Mouse (Mus musculus) intestine, embryonic 14.5 days (tissue): Measurements from ENCODE around the gene Rbfox1. TPM values are rescaled to one million over a fixed set of nuclear protein-coding genes. Genes with fewer than 3 reads are reported as not detected.

Source experiments
- ATAC-seq: fragments of 200-750 bp; cut with Nextera tagmentation; replicated peaks from 2 replicates; pipeline ENCODE4 v1.8.0; 2017; ENCODE audit warnings: low read depth, moderate number of reproducible peaks, moderate TSS enrichment, moderate library complexity; ENCODE audit not compliant: low FRiP score, low TSS enrichment
- DNase-seq: peaks from one replicate; pipeline ENCODE4 v3.0.0-alpha.2; 2018; ENCODE audit warnings: low spot score
- H3K27ac ChIP-seq: fragments of 300-500 bp; sonication (generic); 2 replicates; pipeline ENCODE4 v1.5.1; 2014; ENCODE audit warnings: low read depth, mild to moderate bottlenecking, control low read depth
- H3K27me3 ChIP-seq: fragments of 300-500 bp; sonication (generic); replicated peaks from 2 replicates; pipeline ENCODE4 v1.6.1; 2014; ENCODE audit warnings: low read length, control low read depth; ENCODE audit not compliant: control insufficient read depth, insufficient read depth
- H3K36me3 ChIP-seq: fragments of 300-500 bp; sonication (generic); 2 replicates; pipeline ENCODE4 v1.6.1; 2014; ENCODE audit warnings: low read length, control low read depth; ENCODE audit not compliant: control insufficient read depth, insufficient read depth
- H3K4me1 ChIP-seq: fragments of 300-500 bp; sonication (generic); replicated peaks from 2 replicates; pipeline ENCODE4 v1.6.1; 2014; ENCODE audit warnings: low read length, control low read depth, mixed read lengths; ENCODE audit not compliant: control insufficient read depth, insufficient read depth
- H3K4me2 ChIP-seq: fragments of 300-500 bp; sonication (generic); 2 replicates; pipeline ENCODE4 v1.6.1; 2014; ENCODE audit warnings: low read length
- H3K4me3 ChIP-seq: fragments of 300-500 bp; sonication (generic); 2 replicates; pipeline ENCODE4 v1.5.1; 2014; ENCODE audit warnings: low read depth, low read length, control low read depth, mixed read lengths
- H3K9ac ChIP-seq: fragments of 300-500 bp; sonication (generic); 2 replicates; pipeline ENCODE4 v1.6.1; 2014; ENCODE audit warnings: mild to moderate bottlenecking, low read length
- H3K9me3 ChIP-seq: fragments of 300-500 bp; sonication (generic); 2 replicates; pipeline ENCODE4 v1.6.1; 2016; ENCODE audit warnings: low read length, control low read depth; ENCODE audit not compliant: control insufficient read depth
- WGBS: fragments of 180-500 bp; shearing (Covaris S2); extraction: QIAGEN DNeasy Blood & Tissue Kit; methylation state at CpG from one replicate; pipeline ENCODE4 v1.1.7; 2014; 5-methylcytosine and 5-hydroxymethylcytosine counted together
- polyA plus RNA-seq: library from polyadenylated mRNA; unstranded; fragments of >200 nt; fragmentation: Nextera tagmentation; extraction: Ambion mirVana; gene quantifications from 2 replicates; pipeline ENCODE4 v1.2.1, GENCODE M21; 2014

The Rbfox1 gene
- polyA plus RNA-seq, 1 experiment from 2014 or later = 3.3 TPM

DNA sequence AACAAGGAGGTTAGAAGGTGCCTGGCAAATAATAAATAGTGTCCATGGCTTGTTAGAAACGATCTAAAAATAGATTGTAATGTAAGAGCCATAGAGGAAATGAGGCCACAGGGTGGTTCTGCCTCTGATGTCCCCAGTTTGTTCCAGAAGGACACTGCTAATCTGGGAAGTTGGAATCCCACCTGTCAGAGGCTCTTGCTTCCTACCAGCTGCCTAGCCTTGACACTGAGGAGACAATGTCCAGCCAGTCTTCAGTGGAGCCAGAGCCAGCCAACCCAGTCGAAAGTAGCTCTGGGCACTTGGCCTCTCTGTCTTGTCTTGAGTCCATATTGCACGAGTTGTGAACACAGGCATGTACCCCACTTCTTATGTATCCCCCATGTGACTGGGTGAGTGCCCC, 1172.6 kb downstream of the Rbfox1 start:
- no peak overlapping the region for H3K4me3 ChIP-seq
- H3K27me3 ChIP-seq = no peaks in the 10 kb centered on the region
- no peaks in the 10 kb centered on the region for H3K9me3 ChIP-seq
- ATAC-seq = no peak
- H3K4me2 ChIP-seq = no peak overlapping the region
- no peaks in the 10 kb centered on the region for H3K36me3 ChIP-seq
- no peak overlapping the region for H3K27ac ChIP-seq
- 62% methylated on average over 3 of the region's 3 CpGs for WGBS
- H3K4me1 ChIP-seq = no peaks in the 10 kb centered on the region
- no peak overlapping the region for H3K9ac ChIP-seq
- no peak for DNase-seq

DNA sequence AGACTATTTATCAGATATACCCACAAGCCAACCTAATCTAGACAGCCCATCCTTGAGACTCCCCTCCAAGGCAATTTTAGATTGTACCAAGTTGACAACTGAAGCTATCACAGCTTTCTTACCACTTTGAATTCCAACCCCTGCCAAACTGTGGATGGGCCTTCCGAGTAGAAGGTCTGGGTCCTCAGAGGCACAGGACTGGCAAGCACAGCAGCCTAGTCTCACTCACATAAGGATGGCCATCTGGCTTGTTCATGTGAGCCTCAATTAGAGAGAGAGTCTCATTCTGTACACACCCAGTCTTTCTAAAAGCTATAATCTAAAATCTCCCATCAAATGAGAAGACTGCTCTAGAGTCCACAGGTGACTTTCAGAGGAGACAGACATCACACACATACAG, 1173.4 kb downstream of the Rbfox1 start:
- 90% methylated on average over 1 of the region's 1 CpGs for WGBS
- H3K27ac ChIP-seq = no peak overlapping the region

DNA sequence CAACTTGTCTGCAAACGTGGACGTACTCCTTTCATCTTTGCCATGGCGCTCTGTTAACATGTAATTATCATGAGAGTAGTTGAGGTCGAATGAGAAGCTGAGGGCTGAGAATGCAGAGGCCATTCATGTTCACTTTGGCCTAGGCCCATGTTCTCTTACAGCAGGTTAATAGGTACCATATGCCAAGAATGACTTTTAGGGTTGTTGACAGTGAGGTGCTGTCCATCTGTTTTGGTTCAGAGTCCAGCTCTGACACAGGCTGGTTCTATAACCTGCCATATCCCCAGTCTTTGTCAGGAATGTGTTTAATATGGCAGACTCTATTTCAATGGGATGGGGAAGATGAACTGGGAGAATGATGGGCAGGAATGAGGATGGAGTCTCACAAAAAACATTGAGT, 1174.4 kb downstream of the Rbfox1 start:
- Histone ChIP-seq H3K36me3 (no peaks in the 10 kb centered on the region), H3K9me3 (no peaks in the 10 kb centered on the region), H3K27me3 (no peaks in the 10 kb centered on the region), H3K4me2 (no peak overlapping the region), H3K4me3 (no peak overlapping the region), H3K27ac (no peak overlapping the region), H3K4me1 (no peaks in the 10 kb centered on the region), H3K9ac (no peak overlapping the region)
- DNase-seq = no peak
- 77% methylated on average over 4 of the region's 4 CpGs for WGBS
- ATAC-seq = no peak

More for the DNA sequence above, 1173.4 kb downstream of the Rbfox1 start:
- Histone ChIP-seq H3K9me3 (no peaks in the 10 kb centered on the region), H3K4me3 (no peak overlapping the region), H3K4me1 (no peaks in the 10 kb centered on the region), H3K36me3 (no peaks in the 10 kb centered on the region), H3K27me3 (no peaks in the 10 kb centered on the region), H3K4me2 (no peak overlapping the region), H3K9ac (no peak overlapping the region)
- DNase-seq = no peak
- ATAC-seq = no peak

DNA sequence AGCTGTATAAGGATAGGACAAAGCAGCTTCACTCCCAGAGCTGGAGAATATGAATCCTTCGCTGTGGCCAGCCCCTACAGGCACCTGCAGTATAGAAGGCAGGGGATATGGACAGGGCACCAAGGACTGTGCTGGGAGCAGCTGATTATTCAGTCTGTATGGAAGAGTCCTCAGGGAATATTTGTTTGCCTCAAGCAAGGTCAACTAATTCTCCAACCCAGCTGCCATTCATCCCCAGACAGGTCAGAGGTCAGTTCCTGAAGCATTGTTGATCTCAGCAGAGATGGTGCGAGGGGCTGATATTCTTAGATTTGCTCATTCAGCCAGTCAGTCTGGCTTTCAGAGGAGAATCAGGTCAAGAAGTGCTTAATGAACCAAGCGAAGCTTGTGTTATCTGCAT, 1175.7 kb downstream of the Rbfox1 start:
- WGBS = 84% methylated on average over 3 of the region's 3 CpGs
- Histone ChIP-seq H3K4me2 (no peak overlapping the region), H3K36me3 (no peaks in the 10 kb centered on the region), H3K9me3 (no peaks in the 10 kb centered on the region), H3K9ac (no peak overlapping the region), H3K27me3 (no peaks in the 10 kb centered on the region), H3K4me3 (no peak overlapping the region), H3K4me1 (no peaks in the 10 kb centered on the region), H3K27ac (no peak overlapping the region)
- ATAC-seq = no peak
- no peak for DNase-seq

DNA sequence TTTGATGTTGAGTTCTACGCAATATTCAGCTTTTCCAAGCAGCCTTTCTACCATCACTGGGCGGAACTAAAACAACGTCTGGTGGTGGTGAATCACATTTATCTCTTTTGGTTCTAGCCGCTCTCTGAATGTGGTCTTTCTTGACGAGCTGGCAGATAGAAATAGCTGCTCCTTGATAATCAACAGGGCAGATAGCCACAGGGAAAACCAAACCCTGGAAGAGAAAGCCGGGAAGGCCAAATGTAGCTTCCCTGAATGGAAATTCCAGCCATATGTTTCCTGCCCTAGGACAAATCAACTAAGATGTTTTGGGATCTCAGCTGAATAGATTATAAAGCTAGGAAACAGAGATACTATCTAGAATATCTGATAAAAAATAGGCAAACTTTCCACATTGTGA, 1177.4 kb downstream of the Rbfox1 start:
- no peaks in the 10 kb centered on the region for H3K9me3 ChIP-seq
- no peaks in the 10 kb centered on the region for H3K4me1 ChIP-seq
- no peaks in the 10 kb centered on the region for H3K27me3 ChIP-seq
- ATAC-seq = no peak
- no peak overlapping the region for H3K4me2 ChIP-seq
- WGBS = 85% methylated on average over 6 of the region's 6 CpGs
- no peak for DNase-seq
- H3K36me3 ChIP-seq = no peaks in the 10 kb centered on the region
- H3K9ac ChIP-seq = no peak overlapping the region
- no peak overlapping the region for H3K4me3 ChIP-seq
- H3K27ac ChIP-seq = no peak overlapping the region

DNA sequence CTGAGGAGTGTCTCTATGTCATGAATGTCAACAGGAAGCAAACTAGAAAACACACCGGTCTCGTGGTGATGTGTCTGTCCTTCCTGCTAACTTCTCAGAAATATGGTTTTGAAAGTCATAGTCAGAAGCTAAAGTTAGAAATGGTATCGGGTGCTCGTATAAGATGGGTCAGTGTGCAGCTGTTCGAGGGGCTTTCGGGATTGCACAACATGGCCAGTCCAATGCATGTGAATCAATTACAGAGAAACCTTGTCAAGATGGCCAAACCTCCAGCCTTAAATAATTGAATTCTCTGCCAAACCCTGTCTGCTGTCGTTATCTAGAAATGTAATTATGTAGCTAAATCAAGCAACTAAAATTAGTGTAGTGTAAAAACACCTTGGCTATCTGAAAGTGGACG, 1182.0 kb downstream of the Rbfox1 start:
- Histone ChIP-seq H3K9me3 (no peaks in the 10 kb centered on the region), H3K27ac (no peak overlapping the region), H3K4me2 (no peak overlapping the region), H3K27me3 (no peaks in the 10 kb centered on the region), H3K4me3 (no peak overlapping the region), H3K9ac (no peak overlapping the region), H3K4me1 (no peaks in the 10 kb centered on the region), H3K36me3 (no peaks in the 10 kb centered on the region)
- DNase-seq (no peak), ATAC-seq (no peak)
- 83% methylated on average over 8 of the region's 8 CpGs for WGBS

DNA sequence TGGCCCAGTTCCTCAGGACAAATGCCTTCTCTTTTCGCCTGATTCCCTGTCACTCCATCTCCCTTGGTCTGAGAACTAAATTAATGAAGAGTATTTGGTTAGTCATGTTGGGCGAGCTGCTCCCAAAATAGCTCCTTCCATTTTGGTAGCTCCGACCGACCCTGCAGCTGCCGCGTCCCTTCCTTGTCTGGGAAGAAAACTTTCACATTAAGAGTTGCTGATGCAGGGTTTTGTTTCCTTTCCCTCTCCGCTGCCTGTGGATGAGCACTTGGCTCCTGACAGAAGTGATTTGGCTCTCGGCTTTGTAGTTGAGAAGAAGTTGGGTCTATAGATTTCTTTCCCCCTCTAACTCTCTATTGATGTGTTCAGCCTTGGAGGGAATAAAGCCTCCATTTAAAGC, 1184.4 kb downstream of the Rbfox1 start:
- Histone ChIP-seq H3K9me3 (no peaks in the 10 kb centered on the region), H3K4me1 (no peaks in the 10 kb centered on the region), H3K4me2 (no peak overlapping the region), H3K9ac (no peak overlapping the region), H3K27me3 (no peaks in the 10 kb centered on the region), H3K36me3 (no peaks in the 10 kb centered on the region), H3K27ac (no peak overlapping the region), H3K4me3 (no peak overlapping the region)
- DNase-seq (no peak), ATAC-seq (no peak)
- 68% methylated on average over 8 of the region's 8 CpGs for WGBS

DNA sequence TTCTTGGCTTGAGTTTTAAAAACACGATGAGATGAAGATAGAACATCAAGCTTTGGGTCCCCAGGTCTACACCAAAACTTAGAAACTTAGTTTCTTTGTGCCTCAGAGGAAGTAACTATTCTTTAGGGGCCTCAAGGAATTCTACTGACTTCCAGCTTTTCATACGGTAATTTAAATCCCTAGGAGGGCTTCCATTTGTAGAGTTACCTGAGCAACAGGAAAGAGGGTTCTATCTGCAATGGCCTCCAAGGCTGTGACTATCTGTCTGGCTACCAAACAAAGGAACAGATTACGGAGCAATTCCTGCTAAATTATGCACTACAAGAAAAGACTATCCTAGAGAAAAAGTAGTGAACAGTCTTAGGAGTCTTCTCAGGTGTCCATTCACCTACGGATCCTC, 1189.6 kb downstream of the Rbfox1 start:
- ATAC-seq = no peak
- H3K36me3 ChIP-seq = no peaks in the 10 kb centered on the region
- WGBS = 88% methylated on average over 4 of the region's 4 CpGs
- H3K4me1 ChIP-seq = no peaks in the 10 kb centered on the region
- DNase-seq = no peak
- no peak overlapping the region for H3K4me2 ChIP-seq
- no peak overlapping the region for H3K27ac ChIP-seq
- H3K4me3 ChIP-seq = no peak overlapping the region
- no peaks in the 10 kb centered on the region for H3K27me3 ChIP-seq
- H3K9ac ChIP-seq = no peak overlapping the region
- H3K9me3 ChIP-seq = no peaks in the 10 kb centered on the region

DNA sequence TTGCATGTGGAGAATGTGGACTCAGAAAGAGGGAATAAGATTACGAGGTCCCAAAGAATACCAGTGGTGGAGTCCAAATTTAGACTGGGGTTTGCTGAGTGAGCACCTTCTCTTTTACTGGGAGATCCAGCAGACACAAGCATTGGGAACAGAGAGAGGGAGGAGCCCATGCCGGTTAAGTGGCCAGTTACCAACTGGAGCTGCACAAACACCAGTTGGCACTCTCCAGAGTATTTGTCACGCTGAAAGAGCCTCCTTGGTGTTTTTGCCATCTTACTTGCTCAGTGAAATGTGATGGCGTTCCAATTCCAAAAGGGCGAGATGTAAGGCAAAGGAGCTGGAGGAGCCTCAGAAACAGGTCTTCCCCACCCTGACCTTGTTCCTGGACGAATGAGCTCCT, 1190.6 kb downstream of the Rbfox1 start:
- Histone ChIP-seq H3K27ac (no peak overlapping the region), H3K4me3 (no peak overlapping the region), H3K36me3 (no peaks in the 10 kb centered on the region), H3K9ac (no peak overlapping the region), H3K4me1 (no peaks in the 10 kb centered on the region), H3K4me2 (no peak overlapping the region), H3K27me3 (no peaks in the 10 kb centered on the region), H3K9me3 (no peaks in the 10 kb centered on the region)
- no peak for ATAC-seq
- 83% methylated on average over 6 of the region's 6 CpGs for WGBS
- no peak for DNase-seq
